Mouse (Mus musculus): ENCODE data around the gene Slc16a11. TPM values are rescaled to one million over a fixed set of nuclear protein-coding genes. Genes with fewer than 3 reads are reported as not detected.

The Slc16a11 gene
- total RNA-seq, 2 experiments from 2014 or later: 35.2 to 47.0 TPM

- H3K4me3 ChIP-seq: peak within 1 kb of the TSS; percentile 40
Measured at GRCm38 (mm10) chr11:70254931-70255531, 42.5 kb downstream of the Slc16a11 start, which contains the start of gene Alox12. TSS of gene Alox12 (minus strand) at chr11:70255353.

GRCm38 (mm10) chr11:70259035-70259434, 46.5 kb downstream of the Slc16a11 start:
- DNase-seq (ENCODE audit: low spot score in 2 of 2): no peak
- H3K27ac ChIP-seq: no peak overlapping the region
- no peak for TF ChIP-seq CTCF (conservative IDR thresholded peaks at IDR 0.05)
- no peak overlapping the region for H3K4me3 ChIP-seq

More at GRCm38 (mm10) chr11:70254931-70255531, 42.5 kb downstream of the Slc16a11 start, which contains the start of gene Alox12:
- peak; percentile 65 for TF ChIP-seq CTCF (conservative IDR thresholded peaks at IDR 0.05)
- DNase-seq (ENCODE audit: low spot score in 2 of 2): no peak
- no peak within 1 kb of the TSS for H3K27ac ChIP-seq

DNA sequence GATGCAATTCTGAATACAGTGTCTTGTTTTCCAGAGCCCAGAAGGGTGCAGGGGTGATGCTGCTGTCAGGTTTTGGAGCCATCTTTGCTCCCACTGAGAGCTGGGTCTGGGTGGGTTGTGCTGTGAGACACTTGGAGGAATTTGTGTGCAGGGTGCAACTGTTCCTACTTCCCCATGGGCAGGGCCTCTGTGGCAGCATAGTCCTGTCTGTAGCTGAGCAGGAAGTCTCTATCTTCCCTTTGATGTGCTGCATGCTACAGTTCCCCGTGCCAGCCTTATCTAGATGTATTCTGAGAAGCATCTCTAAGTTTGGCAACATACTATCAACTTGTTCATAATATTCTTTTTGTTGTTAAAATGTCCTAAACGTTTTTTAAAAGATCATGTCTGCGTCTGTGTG, 52.7 kb downstream of the Slc16a11 start:
- TF ChIP-seq CTCF (conservative IDR thresholded peaks at IDR 0.05): no peak
- DNase-seq (ENCODE audit: low spot score in 2 of 2): no peak
- Histone ChIP-seq H3K27ac (no peak overlapping the region), H3K4me3 (no peak overlapping the region)

GRCm38 (mm10) chr11:70265819-70266218, 53.3 kb downstream of the Slc16a11 start:
- TF ChIP-seq CTCF (conservative IDR thresholded peaks at IDR 0.05): no peak
- no peak overlapping the region for H3K4me3 ChIP-seq
- DNase-seq (ENCODE audit: low spot score in 2 of 2): no peak
- H3K27ac ChIP-seq: no peak overlapping the region

Small RNAs within 50 kb of the gene (microRNA-seq; reads per million reads assigned to microRNA genes)
- 3,332 to 3,367 reads per million in 2 experiments for gene Mir195a
- gene Mir497: 0 reads per million in 2 experiments
- gene Mir497b: 0 reads per million in 2 experiments

Other genes with a start within 250 kb of the Slc16a11 start
- gene Cldn7, start 248.0 kb upstream of the Slc16a11 start, total RNA-seq (2021): not detected
- 100 to 1,000 TPM; 106 to 114 TPM for gene Ctdnep1, start 231.6 kb upstream of the Slc16a11 start, total RNA-seq (2021)
- 10 to 100 TPM; 72.8 to 72.9 TPM for gene Elp5, start 230.2 kb upstream of the Slc16a11 start, total RNA-seq (2021)
- 100 to 1,000 TPM; 216 to 229 TPM for gene Gabarap, start 221.6 kb upstream of the Slc16a11 start, total RNA-seq (2021)
- 10 to 100 TPM; 40.5 to 42.6 TPM for gene Phf23, start 217.0 kb upstream of the Slc16a11 start, total RNA-seq (2021)
- gene Dvl2, start 212.2 kb upstream of the Slc16a11 start, total RNA-seq (2021): 10 to 100 TPM; 40.6 to 45.3 TPM
- 10 to 100 TPM; 54.9 to 63.7 TPM for gene Acadvl, start 197.3 kb upstream of the Slc16a11 start, total RNA-seq (2021)
- 100 to 1,000 TPM; 880 to 888 TPM for gene Dlg4, start 195.8 kb upstream of the Slc16a11 start, total RNA-seq (2021)
- 1 to 10 TPM in 1 of 2 experiments, under 1 TPM in 1; 0.52 to 1.7 TPM for gene Asgr1, start 158.7 kb upstream of the Slc16a11 start, total RNA-seq (2021)
- not detected for gene Asgr2, start 120.1 kb upstream of the Slc16a11 start, total RNA-seq (2021)
- gene Mgl2, start 82.4 kb upstream of the Slc16a11 start, total RNA-seq (2021): under 1 TPM in 1 of 2 experiments, not detected in 1; 0.46 TPM
- 1 to 10 TPM in 1 of 2 experiments, under 1 TPM in 1; 0.67 to 1.5 TPM for gene Clec10a, start 56.6 kb upstream of the Slc16a11 start, total RNA-seq (2021)
- gene Slc16a13, start 8.3 kb downstream of the Slc16a11 start, total RNA-seq (2021): 10 to 100 TPM in 1 of 2 experiments, 1 to 10 TPM in 1; 7.9 to 11.0 TPM
- gene Bcl6b, start 17.0 kb downstream of the Slc16a11 start, total RNA-seq (2021): 1 to 10 TPM in 1 of 2 experiments, under 1 TPM in 1; 0.83 to 1.4 TPM
- 10 to 100 TPM; 43.8 to 48.7 TPM for gene 0610010K14Rik, start 25.2 kb downstream of the Slc16a11 start, total RNA-seq (2021)
- 1 to 10 TPM; 3.9 to 4.3 TPM for gene Gm21988, start 27.1 kb downstream of the Slc16a11 start, total RNA-seq (2021)
- 100 to 1,000 TPM; 272 to 278 TPM for gene Rnasek, start 27.1 kb downstream of the Slc16a11 start, total RNA-seq (2021)
- under 1 TPM; 0.13 to 0.27 TPM for gene Alox12, start 42.6 kb downstream of the Slc16a11 start, total RNA-seq (2021)
- gene Alox12e, start 109.9 kb downstream of the Slc16a11 start, total RNA-seq (2021): not detected
- gene Alox15, start 139.3 kb downstream of the Slc16a11 start, total RNA-seq (2021): under 1 TPM in 1 of 2 experiments, not detected in 1; 0.26 TPM
- 10 to 100 TPM; 33.2 to 40.1 TPM for gene Pelp1, start 197.3 kb downstream of the Slc16a11 start, total RNA-seq (2021)
- 10 to 100 TPM; 99.9 TPM for gene Arrb2, start 219.9 kb downstream of the Slc16a11 start, total RNA-seq (2021)
- 10 to 100 TPM; 13.5 to 15.6 TPM for gene Med11, start 239.2 kb downstream of the Slc16a11 start, total RNA-seq (2021)
- gene Zmynd15, start 246.7 kb downstream of the Slc16a11 start, total RNA-seq (2021): under 1 TPM; 0.12 to 0.72 TPM
- gene Cxcl16, start 247.2 kb downstream of the Slc16a11 start, total RNA-seq (2021): 1 to 10 TPM in 1 of 2 experiments, under 1 TPM in 1; 0.96 to 1.1 TPM